Mouse (Mus musculus): Measurements from ENCODE around the gene Selenoo.

Gene Selenoo

DNA sequence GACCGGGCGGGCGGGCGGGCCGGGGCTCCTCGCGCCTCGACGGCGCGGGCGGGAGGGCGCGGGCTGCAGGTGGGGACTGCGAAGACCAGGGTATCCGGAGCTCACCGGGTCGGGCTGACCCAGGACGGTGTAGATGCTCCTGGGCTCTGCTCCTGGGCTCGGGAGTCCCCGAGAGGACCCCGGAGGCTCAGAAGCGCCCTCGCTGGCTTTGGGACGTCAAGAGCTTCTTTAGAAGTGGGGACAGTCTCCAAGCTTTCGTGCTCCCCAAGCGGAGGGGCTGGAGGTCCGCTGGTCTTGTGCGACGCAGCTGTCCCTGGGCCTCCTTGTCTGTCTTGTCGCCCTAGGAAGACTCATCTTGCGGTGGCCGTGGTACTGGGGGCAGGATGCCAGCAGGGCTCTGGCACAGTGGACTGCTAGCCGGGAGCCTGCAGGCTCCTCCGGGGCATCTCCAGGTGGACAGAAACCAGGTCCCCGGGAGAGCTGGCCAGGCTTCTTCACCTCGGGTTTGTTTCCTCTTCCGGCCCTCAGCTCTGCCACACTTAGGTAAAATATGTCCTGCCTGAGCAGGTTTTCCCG, 12.6 kb upstream of the Selenoo start:
- DNase-seq (ENCODE audit: low spot score), result peak; percentile 11

DNA sequence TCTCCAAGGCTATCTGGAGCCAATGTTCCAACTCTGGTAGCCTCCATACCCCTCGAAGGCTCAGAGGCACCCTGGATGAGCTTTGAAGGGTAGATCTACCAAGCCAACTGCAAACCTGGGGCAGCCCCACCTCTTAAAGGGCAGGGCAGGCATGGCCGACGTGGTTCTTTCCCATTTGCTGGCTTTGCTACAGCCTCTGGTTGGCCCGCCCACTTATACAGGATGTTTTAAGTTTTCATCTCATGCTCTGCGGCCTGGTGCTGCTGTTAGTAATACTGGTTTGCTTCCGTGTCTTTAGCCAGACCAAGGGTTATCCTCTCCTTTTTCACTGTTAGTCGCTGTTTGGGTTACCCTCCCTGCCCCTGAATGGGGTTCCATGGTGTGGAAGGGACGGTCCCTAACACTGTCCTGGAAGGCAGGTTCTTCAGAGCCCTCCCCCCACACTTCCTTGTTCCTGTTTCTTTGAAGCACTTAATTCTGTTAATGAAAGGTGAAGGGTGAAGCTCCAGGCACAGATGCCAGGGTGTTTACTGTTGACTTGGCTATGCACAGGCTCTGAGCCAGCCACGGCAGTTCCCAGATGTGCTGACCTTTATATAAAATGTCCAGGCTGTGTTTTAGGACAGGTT, 10.6 kb upstream of the Selenoo start:
- DNase-seq (ENCODE audit: low spot score), result peak; percentile 81

DNA sequence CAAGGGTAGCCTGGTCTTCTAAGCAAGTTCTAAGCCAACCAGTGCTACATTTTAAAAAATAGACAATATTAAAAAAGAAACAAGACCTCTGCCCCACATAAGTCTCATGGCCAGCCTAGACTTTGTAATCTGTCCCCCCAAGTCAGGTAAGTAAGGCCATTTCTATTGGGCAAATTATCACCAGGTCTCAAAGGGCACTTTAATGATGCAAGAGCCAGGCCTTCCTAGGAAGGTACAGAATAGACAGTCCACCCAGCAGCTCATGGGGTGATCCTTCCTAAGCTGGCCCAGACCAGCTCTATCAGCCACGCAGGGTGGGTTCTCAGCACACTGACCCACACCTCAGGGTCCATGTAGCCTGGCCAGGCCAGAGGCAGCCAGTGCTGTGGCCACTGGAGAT, 5.0 kb upstream of the Selenoo start:
- no peak for DNase-seq (ENCODE audit: low spot score)

DNA sequence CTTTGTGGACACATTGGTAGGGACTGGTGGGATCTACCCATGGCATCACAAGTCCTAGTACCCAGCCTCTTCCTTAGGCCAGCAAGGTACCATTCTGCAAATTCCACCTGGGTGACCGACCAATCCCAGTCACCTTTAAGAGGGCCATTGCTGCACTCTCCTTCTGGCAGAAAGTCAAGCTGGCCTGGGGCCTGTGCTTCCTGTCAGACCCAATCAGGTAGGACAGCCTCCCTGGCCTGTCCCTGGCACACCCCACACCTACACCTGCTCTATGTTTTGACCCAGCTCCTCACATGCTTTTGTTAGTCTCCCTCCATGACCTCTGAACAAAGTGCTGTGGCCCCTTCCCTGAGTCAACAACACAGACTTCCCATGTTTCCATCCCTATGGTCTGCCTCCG, 4.1 kb upstream of the Selenoo start:
- no peak for DNase-seq (ENCODE audit: low spot score)

DNA sequence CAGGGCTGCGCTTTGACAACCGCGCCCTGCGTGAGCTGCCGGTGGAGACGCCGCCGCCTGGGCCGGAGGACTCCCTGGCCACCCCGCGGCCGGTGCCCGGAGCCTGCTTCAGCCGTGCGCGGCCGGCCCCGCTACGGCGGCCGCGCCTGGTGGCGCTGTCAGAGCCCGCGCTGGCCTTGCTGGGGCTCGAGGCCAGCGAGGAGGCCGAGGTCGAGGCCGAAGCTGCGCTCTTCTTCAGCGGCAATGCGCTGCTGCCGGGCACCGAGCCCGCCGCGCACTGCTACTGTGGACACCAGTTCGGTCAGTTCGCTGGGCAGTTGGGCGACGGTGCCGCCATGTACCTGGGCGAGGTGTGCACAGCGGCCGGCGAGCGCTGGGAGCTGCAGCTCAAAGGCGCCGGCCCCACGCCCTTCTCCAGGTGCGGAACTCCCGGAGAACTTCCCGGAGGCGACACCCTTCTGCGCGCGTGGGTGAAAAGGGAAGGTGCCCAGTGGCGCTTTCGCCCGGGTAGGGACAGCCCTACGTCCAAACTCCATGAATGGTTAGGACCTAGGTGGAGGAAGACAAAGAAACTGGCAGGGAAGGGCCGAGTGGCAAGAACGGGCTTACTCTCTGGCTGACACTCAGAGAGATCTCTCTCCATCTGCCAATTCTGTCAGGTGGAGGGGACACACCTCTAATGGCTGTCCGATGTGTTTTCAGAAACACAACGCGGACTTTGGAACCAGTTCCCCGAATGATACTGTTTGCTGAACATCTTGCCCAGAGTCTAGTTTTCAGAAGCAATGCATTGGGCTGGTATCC, 566 bp downstream of the Selenoo start:
- no peak for DNase-seq (ENCODE audit: low spot score)

DNA sequence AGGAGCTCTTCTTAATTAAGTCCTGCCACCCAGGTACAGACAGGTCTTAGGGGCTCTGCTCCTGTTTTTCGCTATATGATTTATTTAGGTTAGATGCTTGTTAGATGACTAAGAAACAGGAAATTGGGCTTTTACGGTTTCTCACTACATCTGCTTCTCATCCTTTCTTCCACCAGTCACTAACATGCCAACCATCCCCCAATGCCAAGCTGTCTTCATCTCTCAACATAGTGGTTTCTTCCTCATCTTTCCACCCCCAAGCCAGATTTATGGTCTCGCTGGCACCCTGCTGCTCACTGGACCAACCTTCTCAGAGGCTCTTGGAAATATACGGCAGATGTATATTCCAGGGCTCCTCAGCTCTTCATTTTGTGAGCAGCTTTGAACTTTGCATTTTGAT, 1.8 kb downstream of the Selenoo start:
- DNase-seq (ENCODE audit: low spot score), result no peak

DNA sequence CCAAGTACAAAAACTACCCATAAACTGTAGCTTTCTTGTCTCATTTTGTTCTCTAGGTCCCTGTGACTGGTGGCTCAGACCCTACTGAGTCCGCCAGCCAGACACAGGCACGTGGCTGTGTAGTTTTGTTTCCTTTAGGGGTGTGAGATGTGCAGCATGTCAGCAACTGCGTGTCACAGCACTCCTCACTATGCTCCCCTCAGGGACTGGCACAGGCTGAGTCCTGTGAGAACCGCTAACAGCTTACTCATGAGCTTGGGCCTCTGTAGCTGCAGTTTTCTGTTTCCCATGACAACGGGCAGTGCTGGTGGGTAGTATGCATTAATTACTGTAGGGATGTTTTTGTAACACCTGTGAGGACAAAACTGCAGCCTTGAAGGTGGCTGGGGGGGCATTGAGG, 3.3 kb downstream of the Selenoo start:
- DNase-seq (ENCODE audit: low spot score), result no peak

DNA sequence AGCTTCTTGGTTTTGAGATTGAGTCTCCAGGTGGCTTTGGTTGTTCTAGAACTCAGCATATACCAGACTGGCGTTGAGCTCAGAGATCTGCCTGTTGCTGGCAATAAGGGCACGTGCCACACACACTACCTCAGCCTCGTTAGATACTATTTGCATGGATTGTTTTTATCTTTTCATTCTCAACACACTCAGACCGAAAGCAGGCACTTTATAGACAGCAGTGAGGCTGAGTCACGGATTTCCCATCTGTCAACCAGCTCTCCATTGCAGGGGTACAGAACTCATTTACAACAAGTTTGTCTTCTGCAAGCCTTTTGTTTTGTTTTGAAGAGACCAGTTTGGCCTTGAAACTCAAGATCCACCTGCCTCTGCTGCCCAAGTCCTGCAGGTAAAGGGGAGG, 8.6 kb downstream of the Selenoo start:
- DNase-seq (ENCODE audit: low spot score), result no peak

DNA sequence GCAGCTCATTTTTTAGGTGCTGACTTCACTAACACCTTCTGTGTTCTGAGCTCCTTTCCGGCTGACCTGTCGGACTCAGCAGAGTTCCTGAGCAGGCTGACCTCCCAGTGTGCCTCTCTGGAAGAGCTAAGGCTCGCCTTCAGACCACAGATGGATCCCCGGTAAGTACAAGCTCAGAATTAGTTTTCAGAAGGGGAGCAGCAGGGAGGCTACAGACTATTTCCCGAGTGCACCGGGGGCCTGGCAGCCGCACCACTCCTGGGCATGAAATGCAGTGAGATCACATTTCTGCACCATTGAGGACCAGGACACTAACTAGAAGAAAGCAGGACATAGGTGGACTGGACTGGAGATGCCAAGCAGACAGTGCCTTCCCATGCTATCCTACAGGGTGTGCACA, 9.7 kb downstream of the Selenoo start:
- DNase-seq (ENCODE audit: low spot score), result no peak

DNA sequence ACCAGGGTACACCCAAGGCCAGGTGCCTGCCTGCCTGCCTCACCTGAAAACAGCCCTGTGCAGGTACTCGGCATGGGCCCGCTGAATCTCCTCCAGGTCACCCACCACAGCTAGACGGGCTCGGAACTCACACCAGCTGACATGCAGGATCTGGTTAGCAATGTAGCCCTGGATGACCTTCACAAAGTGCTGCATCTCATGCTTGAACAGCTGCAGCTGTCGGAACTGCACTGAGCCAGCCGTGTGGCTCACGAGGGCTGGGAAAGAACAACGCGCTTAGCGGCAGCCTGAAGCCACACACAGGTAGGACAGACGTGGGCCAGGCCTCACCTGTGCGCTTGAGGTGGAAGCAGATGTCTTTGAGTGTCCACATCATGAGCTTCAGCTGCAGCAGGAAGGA, 11.9 kb downstream of the Selenoo start:
- no peak for DNase-seq (ENCODE audit: low spot score)

DNA sequence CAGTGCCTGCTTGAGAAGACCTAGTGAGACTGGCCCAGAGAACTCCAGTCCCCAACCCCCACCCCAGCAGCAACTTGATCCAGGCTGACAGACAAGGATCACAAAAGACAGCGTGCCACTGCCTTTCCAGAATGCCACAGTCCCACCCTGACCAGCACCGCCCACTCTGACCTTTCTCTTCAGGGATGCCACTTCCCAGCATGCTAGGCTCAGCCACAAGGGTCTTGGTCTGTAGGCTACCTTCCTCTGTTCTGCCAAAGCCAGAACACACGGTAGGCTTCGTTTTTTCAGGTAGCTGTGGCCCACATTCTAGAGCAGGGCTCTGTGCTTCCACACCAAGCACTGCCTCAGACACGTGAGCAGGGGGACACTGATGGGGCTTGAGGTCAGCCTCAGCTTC, 13.8 kb downstream of the Selenoo start:
- no peak for DNase-seq (ENCODE audit: low spot score)

DNA sequence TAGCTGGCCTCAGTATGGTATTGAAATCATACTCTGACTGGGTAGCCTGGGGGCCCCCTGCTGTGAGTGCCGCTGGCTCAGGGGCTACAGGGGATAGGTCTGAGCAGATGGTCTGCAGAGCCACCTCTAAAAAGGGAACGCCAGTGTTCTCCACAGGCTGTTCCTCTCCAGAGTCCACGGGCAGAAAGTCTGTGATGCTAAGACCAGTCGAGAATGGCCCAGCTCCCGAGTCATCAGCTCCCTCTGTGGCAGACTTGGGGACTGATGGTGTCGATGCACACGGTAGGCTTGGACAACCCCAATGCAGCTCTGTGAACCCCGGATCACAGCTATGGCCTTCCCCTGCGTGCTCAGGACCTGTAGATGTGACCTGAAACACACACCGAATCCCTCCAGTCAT, 15.0 kb downstream of the Selenoo start:
- no peak for DNase-seq (ENCODE audit: low spot score)

DNA sequence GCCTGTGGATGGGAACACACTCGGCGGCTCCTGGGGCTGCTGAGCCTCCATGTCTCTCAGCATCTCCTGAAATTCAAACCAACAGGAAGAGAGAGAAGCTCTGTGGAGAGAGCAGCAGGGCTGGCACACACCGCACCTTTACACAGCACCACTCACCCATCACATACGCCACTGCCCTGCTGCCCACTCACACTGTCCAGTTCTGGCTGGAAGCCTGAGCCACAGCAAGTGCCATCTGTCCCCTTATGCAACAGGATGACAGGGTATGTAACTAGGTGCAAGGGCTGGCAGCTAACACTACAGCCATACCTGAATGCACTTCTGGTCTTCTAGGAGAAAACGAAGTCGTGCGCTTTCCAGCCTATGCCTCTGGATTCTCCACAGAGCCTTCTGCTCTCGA, 15.5 kb downstream of the Selenoo start:
- DNase-seq (ENCODE audit: low spot score), result no peak

DNA sequence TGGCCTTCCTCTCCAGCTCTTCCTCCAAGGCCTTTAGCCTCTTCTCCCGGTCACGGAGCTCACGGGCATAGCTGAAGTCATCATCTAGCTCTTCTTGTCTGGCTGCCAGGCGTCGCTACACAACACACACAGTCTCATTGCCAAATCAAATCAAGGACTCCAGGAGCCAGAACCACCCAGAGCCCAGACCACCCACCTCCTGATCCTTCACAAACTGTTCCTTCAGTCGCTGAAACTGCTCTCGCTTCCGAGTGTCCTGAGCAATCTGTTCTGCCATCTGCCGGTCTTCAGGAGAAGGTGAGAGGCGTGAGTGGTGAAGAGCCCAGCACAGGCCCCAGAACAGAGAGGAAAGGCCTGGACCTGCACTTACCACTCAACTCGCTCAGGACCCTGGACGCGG, 17.2 kb downstream of the Selenoo start:
- no peak for DNase-seq (ENCODE audit: low spot score)

DNA sequence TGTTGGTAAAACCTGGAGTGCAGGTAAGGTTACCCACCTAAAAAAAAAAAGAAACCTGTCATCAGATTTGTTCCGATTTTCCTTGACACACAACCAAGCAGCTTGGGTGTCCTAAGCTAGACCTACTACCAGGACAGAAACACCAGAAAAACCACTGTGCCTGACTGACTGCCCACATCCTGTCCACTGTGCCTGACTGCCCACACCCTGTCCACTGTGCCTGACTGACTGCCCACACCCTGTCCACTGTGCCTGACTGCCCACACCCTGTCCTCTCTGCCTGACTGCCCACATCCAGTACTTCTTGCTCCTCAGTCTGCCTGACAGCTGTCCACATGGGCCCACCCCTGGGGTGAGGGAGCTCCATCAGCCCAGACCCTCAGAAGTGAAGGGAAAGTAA, 18.1 kb downstream of the Selenoo start:
- no peak for DNase-seq (ENCODE audit: low spot score)

DNA sequence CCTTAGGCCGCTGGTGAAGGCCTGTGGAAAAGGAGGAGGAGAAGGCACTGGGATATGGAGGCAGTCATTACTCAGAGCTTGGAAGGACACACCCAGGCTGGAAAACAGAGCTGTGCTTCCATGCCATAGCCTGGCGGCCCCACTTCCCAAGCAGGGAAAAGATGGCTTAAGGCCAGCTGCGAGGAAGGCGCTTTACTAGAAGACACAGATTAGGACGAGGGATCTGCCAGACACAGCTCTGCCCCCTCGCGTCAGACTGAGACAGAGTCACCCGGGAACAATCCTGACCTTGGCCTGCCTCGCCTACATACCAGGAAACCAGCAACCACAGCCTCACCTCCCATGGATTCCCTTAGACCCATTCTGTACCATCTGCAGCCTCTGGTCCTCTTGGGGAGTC, 21.3 kb downstream of the Selenoo start:
- no peak for DNase-seq (ENCODE audit: low spot score)

DNA sequence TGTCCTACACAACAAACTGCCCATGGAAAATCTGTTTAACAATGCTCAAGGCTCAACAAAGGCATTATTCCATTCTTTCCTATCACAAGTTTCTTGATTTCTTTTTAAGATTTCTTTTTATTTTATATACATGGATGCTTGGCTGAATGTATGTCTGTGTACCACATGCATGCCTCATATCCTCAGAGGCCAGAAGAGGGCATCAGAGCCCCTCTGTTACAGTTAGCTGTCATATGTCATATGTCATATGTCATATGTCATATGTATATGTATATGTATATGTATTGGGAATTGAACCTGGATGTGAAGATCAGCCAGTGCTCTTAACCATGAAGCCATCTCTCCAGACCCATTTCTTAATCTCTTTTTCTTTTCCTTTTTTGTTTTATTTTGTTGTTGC, 29.1 kb downstream of the Selenoo start:
- DNase-seq (ENCODE audit: low spot score), result peak; percentile 37

DNA sequence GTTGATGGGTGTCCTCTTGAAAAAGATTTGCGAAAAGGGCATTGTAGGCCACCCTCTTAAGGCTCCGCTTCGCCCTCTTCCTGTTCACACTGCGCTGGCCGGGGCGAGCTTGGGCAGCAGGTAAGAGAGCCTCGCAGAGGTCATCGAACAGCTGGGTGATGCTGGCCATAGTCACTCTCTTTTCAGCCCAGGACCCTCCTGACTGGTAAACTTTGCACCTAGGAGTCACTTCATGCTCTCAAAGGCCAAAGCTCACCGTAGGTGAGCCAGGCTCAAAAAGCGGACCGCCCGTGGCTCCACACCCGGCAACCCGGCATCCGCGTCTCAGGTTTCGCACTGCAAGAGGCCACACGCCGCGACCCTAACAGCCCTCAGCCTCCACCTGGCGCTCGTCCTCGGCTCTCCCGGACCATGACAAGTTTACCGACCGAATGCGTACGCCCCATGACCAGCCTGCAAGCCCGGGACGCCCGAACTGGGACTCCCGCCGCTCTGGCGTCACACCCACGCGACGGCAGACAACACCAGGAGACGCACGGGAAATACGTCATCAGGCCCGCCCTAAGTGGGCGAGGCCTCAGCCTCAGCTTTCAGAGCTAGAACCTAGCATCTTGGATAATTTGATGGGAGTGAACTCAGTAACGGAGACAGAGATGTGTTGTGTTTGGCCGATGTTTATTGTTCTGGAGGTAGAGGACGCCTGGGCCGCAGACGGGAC, 33.9 kb downstream of the Selenoo start, which contains the start of gene Tubgcp6:
TSS of gene Tubgcp6 (minus strand) at position 464 of the 718 bp plus-strand sequence.
- peak; percentile 91 for DNase-seq (ENCODE audit: low spot score)

DNA sequence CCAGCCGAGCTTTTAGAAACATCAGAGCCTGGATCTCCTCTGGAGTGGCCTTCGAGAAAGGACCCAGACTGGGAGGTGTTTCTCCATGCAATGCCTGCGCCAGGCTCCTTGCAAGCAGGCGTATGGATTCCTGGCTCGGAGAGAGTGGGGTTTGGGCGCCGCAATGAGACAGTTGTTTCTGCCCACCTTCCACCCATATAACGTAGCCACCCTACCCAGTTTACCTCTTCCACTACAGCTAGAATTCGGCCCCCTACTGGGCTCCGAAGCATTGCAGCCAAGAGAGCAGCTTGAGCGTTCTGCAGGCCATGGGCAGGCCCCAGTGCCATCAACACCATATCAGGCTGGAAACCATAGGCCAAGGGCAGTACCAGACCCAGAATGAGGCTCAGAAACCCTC, 34.7 kb downstream of the Selenoo start:
- no peak for DNase-seq (ENCODE audit: low spot score)

DNA sequence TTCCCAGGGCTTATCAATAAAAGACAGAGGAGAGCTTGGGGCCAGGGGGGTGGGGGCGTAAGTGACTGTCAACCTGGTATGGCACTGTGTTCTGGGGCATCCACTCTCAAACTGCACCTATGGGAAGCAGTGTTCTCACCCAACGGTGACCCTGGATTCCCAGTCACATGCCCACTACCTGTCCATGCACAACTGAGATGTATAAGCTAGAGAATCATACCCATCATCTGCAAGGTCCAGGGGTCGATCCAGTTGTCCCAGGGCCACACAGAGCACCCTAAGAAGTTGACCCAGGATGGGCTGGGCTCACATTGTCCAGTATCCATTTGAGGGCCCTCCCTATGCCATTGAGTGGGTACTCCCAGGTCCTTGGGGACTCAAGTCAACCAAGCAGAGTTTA, 35.4 kb downstream of the Selenoo start:
- DNase-seq (ENCODE audit: low spot score), result no peak

DNA sequence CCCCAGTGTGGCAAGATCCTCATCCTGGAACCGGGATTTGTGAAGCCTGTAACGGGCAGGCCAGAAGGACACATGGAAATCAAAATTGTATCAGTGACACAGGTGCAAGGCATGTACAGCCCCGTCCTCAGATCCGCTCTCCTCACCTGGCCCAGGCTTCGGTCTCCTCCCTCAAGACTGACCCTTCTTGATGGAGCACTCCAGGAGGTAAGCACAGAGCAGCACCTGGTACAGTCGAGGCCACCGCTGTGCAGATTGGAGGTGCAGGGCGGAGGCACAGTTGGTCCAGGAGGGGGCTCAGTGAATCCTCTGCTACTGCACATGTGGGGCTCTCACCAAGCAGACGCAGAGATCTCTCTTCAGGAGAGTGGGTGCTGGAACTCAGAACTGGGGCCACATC, 36.5 kb downstream of the Selenoo start:
- no peak for DNase-seq (ENCODE audit: low spot score)

DNA sequence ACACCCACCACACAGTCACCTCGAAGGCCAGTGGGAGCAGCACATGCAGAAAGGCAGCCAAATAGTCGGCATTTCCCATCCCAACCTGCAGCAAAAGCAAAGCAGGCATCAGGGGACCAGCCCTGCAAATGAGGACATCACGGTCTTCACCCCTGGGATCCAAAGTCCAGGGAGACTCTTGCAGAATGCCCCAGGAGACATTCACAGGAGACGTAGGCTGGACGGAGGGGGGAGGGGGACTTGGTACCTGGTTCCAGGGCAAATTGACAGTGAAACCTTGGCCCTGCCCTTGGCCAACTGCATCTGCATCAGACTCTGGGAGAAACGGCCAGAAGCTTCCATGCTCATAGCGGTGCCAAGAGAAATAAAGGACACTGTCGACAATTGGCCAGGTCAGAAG, 37.7 kb downstream of the Selenoo start:
- DNase-seq (ENCODE audit: low spot score), result no peak

All from T-cell, adult 2 months (primary cell).